13 mouse cellular contexts compared by ENCODE assay signal in genomic region chr4:81005507-81006328, GRCm38 (mm10).
A peak's percentile ranks its signal among the peaks of the same experiment; 100 is the strongest.
DNase-seq lines count a peak whose midpoint lies in the region; TF ChIP-seq lines count a peak whose summit lies in the region.
"Had no signal": no experiment of that assay in that cellular context is flagged by ENCODE, and none has a peak within 500 bp of the region (broad histone marks: within the 10 kb centered on the region; RNA-seq: fewer than 3 reads in every experiment).

No protein-coding gene starts in this region.

- no peak overlapping the region for H3K27ac ChIP-seq in gastrocnemius, adult 2 months
- 0 out of 2 replicates have a peak overlapping the region, but pooled peaks have one; percentile 18 for H3K27ac ChIP-seq in layer of hippocampus, adult 2 months
- H3K27ac ChIP-seq: liver, embryonic 13.5 days; stomach, postnatal 0 days had no signal

- intact Hi-C loops in gastrocnemius, adult 2 months (cut with DNase I), result no loop called here
- intact Hi-C loops in gastrocnemius, postnatal 14 days (cut with DNase I; ENCODE audit: low total_unique reads), result no loop called here

- no peak for TF ChIP-seq CTCF in gastrocnemius, adult 2 months (IDR thresholded peaks at IDR 0.05)
- no peak for TF ChIP-seq CTCF in layer of hippocampus, adult 2 months (conservative IDR thresholded peaks at IDR 0.05)
- no peak for TF ChIP-seq CTCF in brain, embryonic 14.5 days (IDR thresholded peaks at IDR 0.05; ENCODE audit: borderline replicate concordance, extremely low read depth, insufficient read depth, insufficient read length)

- H3K4me3 ChIP-seq in gastrocnemius, adult 2 months, result peak overlapping the region; percentile 7; the same call in 1 of the 2 replicates
- H3K4me3 ChIP-seq in layer of hippocampus, adult 2 months, result no peak overlapping the region; the same call in 1 of the 2 replicates
- H3K4me3 ChIP-seq: liver, embryonic 13.5 days had no signal

- TF ChIP-seq POLR2A in brain, embryonic 14.5 days (IDR thresholded peaks at IDR 0.05; ENCODE audit: borderline replicate concordance, extremely low read depth, insufficient read depth, insufficient read length, poor library complexity, severe bottlenecking), result no peak

- no peak for DNase-seq in gastrocnemius, adult 2 months
- DNase-seq in gastrocnemius, postnatal 14 days, result no peak
- DNase-seq in layer of hippocampus, adult 2 months (ENCODE audit: low spot score in 2 of 2), result peak in 1 of 2 experiments; percentile 16
- no peak for DNase-seq in layer of hippocampus, adult 9-10 months (ENCODE audit: low spot score)
- DNase-seq in brain, embryonic 14.5 days (ENCODE audit: low read depth), result peak; percentile 69
- peak; percentile 5 for DNase-seq in embryo, embryonic 9.5 days (ENCODE audit: extremely low spot score)
- no peak for DNase-seq in testis, postnatal 14 days (ENCODE audit: low spot score)
- DNase-seq: heart, adult 11 months; heart, postnatal 4 days; kidney, postnatal 25 days; liver, embryonic 13.5 days; thymus, postnatal 25 days had no signal

Comparison
In these comparisons a context has a peak if more than half of its experiments do, and no peak if none do; other contexts are left out.
1. DNase-seq: peak in brain, embryonic 14.5 days (single experiment) and embryo, embryonic 9.5 days (single experiment); none in gastrocnemius, adult 2 months (single experiment), gastrocnemius, postnatal 14 days (single experiment), layer of hippocampus, adult 9-10 months (single experiment) and testis, postnatal 14 days (single experiment).